Mouse (Mus musculus): Measurements from ENCODE around the gene Plekha7. TPM values are rescaled to one million over a fixed set of nuclear protein-coding genes. Genes with fewer than 3 reads are reported as not detected.
A peak's percentile ranks its signal among the peaks of the same experiment; 100 is the strongest.

Gene Plekha7
- polyA plus RNA-seq, 1 experiment from 2014 or later: 7.3 TPM

DNA sequence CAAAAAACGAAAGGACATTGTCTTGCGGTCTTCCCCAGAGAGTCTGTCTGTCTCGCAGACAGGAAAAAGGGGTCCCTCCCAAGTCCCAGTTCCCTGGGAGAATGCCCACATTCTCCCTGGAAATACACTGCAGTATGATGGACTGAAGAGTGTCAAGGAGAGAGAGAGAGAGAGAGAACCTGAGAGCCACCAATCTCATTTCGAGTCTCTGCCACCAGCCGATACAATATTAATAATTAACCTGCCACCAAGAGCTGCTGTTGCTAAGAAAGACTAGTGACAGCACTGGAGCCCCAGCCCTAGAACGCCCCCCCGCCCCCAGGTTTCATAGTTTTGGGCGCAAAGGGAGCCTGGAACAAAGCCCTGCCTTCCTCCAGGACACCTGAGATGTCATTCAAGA, 71.6 kb downstream of the Plekha7 start:
- H3K27me3 ChIP-seq (ENCODE audit: control insufficient read depth, insufficient read depth, low read length): no peaks in the 10 kb centered on the region
- no peaks in the 10 kb centered on the region for H3K36me3 ChIP-seq (replicated peaks; ENCODE audit: control insufficient read depth, insufficient read depth)
- peak overlapping the region; percentile 52 for H3K4me3 ChIP-seq (replicated peaks; ENCODE audit: low read length)
- H3K4me2 ChIP-seq (replicated peaks): peak overlapping the region; percentile 97
- peak overlapping the region; percentile 60 for H3K9ac ChIP-seq
- WGBS: 41% methylated on average over 8 of the region's 8 CpGs
- H3K9me3 ChIP-seq (ENCODE audit: control insufficient read depth, low read length): no peaks in the 10 kb centered on the region
- peaks cover 26% of the 10 kb centered on the region for H3K4me1 ChIP-seq (replicated peaks; ENCODE audit: control insufficient read depth, insufficient read depth, low read length)
- DNase-seq (ENCODE audit: low spot score): no peak
- H3K27ac ChIP-seq: no peak overlapping the region
- ATAC-seq (ENCODE audit: low FRiP score): no peak

DNA sequence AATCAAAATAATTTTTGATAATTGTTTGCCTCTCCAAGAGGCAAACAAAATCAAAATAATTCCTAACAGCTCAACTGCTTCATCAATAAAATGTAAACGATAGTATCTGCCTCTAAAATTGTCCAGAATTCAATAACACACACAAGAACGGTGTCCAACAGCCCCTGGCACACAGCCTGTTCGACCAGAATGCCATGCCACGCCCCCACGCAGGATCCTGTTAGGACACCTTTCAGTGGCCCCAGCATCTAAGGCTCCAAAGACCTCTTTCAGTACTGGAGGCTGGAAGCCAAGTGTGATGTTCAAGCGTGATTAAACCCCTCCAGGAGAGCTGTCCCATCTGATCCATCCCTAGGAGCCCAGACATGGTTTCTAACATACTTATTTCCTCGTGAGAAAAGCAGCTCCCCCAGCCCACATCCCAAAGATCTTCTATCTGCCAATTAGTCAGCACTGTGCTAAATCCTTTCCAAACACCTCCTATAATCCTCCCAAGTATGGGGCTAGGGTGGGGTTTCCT, 73.8 kb downstream of the Plekha7 start:
- Histone ChIP-seq H3K9me3 (ENCODE audit: control insufficient read depth, low read length) (no peaks in the 10 kb centered on the region), H3K27me3 (ENCODE audit: control insufficient read depth, insufficient read depth, low read length) (no peaks in the 10 kb centered on the region), H3K4me1 (replicated peaks; ENCODE audit: control insufficient read depth, insufficient read depth, low read length) (peaks cover 26% of the 10 kb centered on the region), H3K4me3 (replicated peaks; ENCODE audit: low read length) (no peak overlapping the region), H3K4me2 (replicated peaks) (no peak overlapping the region), H3K27ac (no peak overlapping the region), H3K9ac (no peak overlapping the region), H3K36me3 (replicated peaks; ENCODE audit: control insufficient read depth, insufficient read depth) (no peaks in the 10 kb centered on the region)
- DNase-seq (ENCODE audit: low spot score) (no peak), ATAC-seq (ENCODE audit: low FRiP score) (no peak)
- 60% methylated on average over 7 of the region's 7 CpGs for WGBS

DNA sequence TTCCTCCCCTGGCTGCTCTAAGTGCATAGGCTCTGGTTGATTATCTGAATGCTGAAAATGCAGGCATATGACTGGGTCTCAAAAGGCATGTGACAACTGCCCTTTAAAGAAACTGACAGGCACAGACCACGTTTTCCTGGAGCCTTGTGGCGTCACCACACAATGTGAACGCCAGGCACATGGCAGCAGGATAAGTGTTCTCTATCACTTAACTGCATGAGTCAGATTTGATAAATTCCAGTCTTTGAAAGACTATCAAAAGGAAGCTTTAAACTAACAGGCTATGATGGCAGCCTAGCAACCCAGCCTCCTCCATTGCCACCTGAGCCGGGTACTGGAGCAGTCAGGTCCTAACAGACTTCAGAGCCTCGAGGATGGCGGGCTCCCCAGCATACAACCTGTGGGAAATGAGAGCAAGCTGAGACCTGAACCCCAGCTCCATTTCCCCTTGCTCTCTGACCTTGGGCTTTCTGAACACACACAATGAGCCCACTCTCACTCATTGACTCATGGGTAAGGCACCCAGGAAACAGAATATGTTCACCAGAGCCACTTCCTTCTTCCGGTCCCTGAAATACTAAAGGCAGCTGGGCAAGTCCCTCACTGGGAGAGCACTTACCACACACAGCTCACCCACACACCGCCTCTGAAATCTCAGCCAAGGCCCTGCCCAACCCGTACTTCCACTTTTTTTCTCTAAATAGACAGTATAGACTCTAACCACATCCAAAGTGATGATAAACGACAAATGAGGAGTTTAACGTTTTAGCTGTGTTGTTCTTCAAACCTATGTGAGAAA, 77.2 kb downstream of the Plekha7 start:
- H3K4me1 ChIP-seq (replicated peaks; ENCODE audit: control insufficient read depth, insufficient read depth, low read length): peaks cover 6% of the 10 kb centered on the region; the same call in 1 of the 2 replicates
- no peak overlapping the region for H3K9ac ChIP-seq
- no peak overlapping the region for H3K4me3 ChIP-seq (replicated peaks; ENCODE audit: low read length)
- H3K36me3 ChIP-seq (replicated peaks; ENCODE audit: control insufficient read depth, insufficient read depth): no peaks in the 10 kb centered on the region
- H3K27me3 ChIP-seq (ENCODE audit: control insufficient read depth, insufficient read depth, low read length): no peaks in the 10 kb centered on the region
- H3K27ac ChIP-seq: no peak overlapping the region
- no peaks in the 10 kb centered on the region for H3K9me3 ChIP-seq (ENCODE audit: control insufficient read depth, low read length)
- no peak for ATAC-seq (ENCODE audit: low FRiP score)
- no peak overlapping the region for H3K4me2 ChIP-seq (replicated peaks)
- DNase-seq (ENCODE audit: low spot score): no peak
- WGBS: 77% methylated on average over 11 of the region's 11 CpGs

DNA sequence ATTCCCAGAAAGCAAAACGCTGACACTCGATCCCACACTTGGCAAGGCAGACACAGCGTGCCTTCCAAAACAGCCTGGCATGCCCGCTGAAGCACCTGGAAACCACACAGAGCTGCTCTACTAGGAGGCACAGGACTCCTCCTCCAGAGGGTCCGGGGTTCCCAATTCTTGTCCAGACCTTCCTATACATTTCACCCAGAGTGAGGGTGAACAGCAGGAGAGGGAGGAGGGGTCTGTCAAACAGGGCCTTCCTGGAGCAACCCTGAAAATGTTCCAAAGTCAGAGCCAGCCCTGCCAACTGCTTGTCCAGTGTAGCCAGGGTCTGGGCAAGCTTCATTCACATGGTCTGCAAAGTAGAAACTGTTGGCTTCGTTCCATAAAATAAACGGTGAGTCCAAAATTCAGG, 81.3 kb downstream of the Plekha7 start:
- no peak overlapping the region for H3K9ac ChIP-seq
- 0 out of 2 replicates have a peak, but pooled peaks have one; percentile 19 for ATAC-seq (ENCODE audit: low FRiP score)
- 68% methylated on average over 7 of the region's 7 CpGs for WGBS
- no peak overlapping the region for H3K4me3 ChIP-seq (replicated peaks; ENCODE audit: low read length)
- no peak overlapping the region for H3K27ac ChIP-seq
- peaks cover 10% of the 10 kb centered on the region for H3K4me1 ChIP-seq (replicated peaks; ENCODE audit: control insufficient read depth, insufficient read depth, low read length)
- no peak for DNase-seq (ENCODE audit: low spot score)
- no peak overlapping the region for H3K4me2 ChIP-seq (replicated peaks)
- H3K9me3 ChIP-seq (ENCODE audit: control insufficient read depth, low read length): no peaks in the 10 kb centered on the region
- no peaks in the 10 kb centered on the region for H3K36me3 ChIP-seq (replicated peaks; ENCODE audit: control insufficient read depth, insufficient read depth)
- no peaks in the 10 kb centered on the region for H3K27me3 ChIP-seq (ENCODE audit: control insufficient read depth, insufficient read depth, low read length)

DNA sequence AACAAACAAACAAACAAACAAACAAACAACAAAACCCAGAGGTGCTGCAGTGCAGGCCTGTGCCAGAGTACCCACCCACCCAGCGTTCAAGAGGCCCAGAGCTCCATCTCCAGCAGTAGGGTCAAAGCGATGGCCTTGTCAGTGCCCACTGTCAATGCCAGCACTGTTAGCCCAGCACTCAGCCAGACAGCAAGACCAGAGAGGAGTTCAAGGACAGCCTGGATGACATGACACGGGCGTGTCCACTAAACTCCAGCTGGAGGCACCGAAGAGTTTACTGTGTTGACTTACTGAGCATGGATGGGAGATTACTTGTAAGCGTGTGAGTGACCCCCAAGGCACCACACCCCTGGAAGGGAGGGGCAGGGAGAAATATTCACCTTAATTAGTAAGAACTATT, 81.9 kb downstream of the Plekha7 start:
- DNase-seq (ENCODE audit: low spot score): no peak
- Histone ChIP-seq H3K4me2 (replicated peaks) (no peak overlapping the region), H3K4me3 (replicated peaks; ENCODE audit: low read length) (no peak overlapping the region), H3K9me3 (ENCODE audit: control insufficient read depth, low read length) (no peaks in the 10 kb centered on the region), H3K27ac (no peak overlapping the region), H3K36me3 (replicated peaks; ENCODE audit: control insufficient read depth, insufficient read depth) (no peaks in the 10 kb centered on the region), H3K9ac (no peak overlapping the region), H3K4me1 (replicated peaks; ENCODE audit: control insufficient read depth, insufficient read depth, low read length) (peaks cover 15% of the 10 kb centered on the region), H3K27me3 (ENCODE audit: control insufficient read depth, insufficient read depth, low read length) (no peaks in the 10 kb centered on the region)
- no peak for ATAC-seq (ENCODE audit: low FRiP score)
- WGBS: 87% methylated on average over 6 of the region's 6 CpGs

DNA sequence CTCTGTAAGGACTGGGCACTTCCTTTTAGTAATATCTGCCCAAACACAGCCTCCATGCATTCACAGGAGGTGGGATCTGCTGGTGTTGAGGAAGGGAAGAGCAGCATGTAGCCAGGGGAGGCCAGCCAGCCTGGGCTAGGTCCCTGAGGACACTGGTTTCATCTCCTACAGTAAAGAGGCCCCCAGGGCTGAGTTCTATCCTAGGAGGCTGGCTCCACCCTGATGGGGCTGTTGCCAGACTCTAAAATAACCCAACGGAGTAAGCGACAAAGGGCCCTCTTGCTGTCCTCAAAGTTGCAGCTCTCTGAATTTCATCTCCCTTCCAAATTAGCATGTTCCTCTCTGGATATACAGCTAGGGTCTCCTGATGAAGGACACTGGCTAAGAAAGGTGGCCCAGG, 83.6 kb downstream of the Plekha7 start:
- H3K4me1 ChIP-seq (replicated peaks; ENCODE audit: control insufficient read depth, insufficient read depth, low read length): peaks cover 19% of the 10 kb centered on the region
- H3K9me3 ChIP-seq (ENCODE audit: control insufficient read depth, low read length): no peaks in the 10 kb centered on the region
- no peaks in the 10 kb centered on the region for H3K27me3 ChIP-seq (ENCODE audit: control insufficient read depth, insufficient read depth, low read length)
- DNase-seq (ENCODE audit: low spot score) (no peak), ATAC-seq (ENCODE audit: low FRiP score) (no peak)
- WGBS: 74% methylated on average over 2 of the region's 2 CpGs
- no peak overlapping the region for H3K4me3 ChIP-seq (replicated peaks; ENCODE audit: low read length)
- H3K27ac ChIP-seq: no peak overlapping the region
- H3K36me3 ChIP-seq (replicated peaks; ENCODE audit: control insufficient read depth, insufficient read depth): no peaks in the 10 kb centered on the region
- no peak overlapping the region for H3K9ac ChIP-seq
- H3K4me2 ChIP-seq (replicated peaks): no peak overlapping the region

DNA sequence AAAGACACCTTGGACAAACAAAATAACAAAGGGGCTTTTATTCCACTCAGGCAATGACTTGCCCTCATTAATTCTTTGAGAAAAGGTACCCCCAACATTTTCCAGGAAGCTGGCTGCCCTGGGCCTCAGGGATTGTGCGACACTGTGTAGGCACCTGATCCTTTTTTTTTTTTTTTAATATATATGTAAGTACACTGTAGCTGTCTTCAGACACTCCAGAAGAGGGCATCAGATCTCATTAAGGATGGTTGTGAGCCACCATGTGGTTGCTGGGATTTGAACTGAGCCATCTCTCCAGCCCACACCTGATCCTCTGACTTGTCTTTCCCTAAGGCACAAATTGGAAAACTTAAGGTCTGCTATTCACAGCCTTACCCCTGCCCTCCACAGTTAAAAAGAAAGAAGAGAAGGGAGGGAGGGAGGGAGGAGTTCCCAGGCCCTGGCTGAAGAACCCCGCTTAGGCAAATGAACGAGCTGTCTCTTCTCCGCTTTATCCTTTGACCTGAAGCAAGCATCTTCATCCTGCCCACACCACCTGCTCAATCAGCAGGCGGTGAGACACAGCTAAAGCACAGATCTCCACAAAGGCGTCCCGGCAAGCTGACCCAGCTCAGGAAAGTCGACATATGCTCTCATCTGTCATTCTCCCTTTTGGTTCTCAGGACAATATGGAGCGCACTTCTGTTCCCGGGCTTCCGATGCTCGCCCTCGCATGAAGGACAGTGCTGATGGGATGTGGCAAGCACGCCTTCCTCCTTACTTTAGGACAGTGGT, 85.0 kb downstream of the Plekha7 start:
- Histone ChIP-seq H3K9ac (no peak overlapping the region), H3K9me3 (ENCODE audit: control insufficient read depth, low read length) (no peaks in the 10 kb centered on the region), H3K36me3 (replicated peaks; ENCODE audit: control insufficient read depth, insufficient read depth) (no peaks in the 10 kb centered on the region), H3K27ac (no peak overlapping the region), H3K4me1 (replicated peaks; ENCODE audit: control insufficient read depth, insufficient read depth, low read length) (peaks cover 19% of the 10 kb centered on the region), H3K27me3 (ENCODE audit: control insufficient read depth, insufficient read depth, low read length) (no peaks in the 10 kb centered on the region), H3K4me2 (replicated peaks) (no peak overlapping the region), H3K4me3 (replicated peaks; ENCODE audit: low read length) (no peak overlapping the region)
- no peak for DNase-seq (ENCODE audit: low spot score)
- no peak for ATAC-seq (ENCODE audit: low FRiP score)
- WGBS: 23% methylated on average over 14 of the region's 14 CpGs

DNA sequence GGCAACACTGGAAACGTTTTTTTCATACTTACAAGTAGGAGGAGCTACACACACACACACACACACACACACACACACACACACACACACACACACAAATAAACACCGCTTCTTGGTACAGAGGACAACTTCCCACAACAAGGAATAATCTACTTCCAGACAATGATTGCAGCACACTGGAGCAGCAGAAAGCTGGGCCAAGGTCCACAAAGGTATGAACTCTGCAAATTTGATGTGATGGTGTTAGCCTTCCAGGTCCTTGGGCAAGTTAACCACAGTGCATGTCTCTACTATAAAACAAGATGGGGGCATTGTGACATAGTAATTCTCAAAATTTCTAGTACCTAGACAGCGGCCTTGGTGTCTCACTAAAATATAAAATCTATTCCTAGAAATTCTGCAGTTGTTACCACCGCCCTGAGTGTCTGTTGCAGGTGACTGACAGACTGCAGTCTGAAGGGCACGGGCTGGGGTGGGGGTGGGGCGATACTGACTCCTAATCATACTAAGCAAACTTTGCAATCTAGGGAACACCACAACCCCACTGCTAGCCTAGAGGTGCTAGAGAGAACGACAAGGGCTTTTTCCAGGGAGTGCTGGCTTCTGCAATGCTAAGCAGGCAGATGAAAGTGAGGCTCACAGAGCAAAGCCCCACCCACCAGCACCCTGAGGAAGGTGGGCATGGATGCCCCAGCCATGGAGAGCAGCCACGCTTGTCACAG, 85.7 kb downstream of the Plekha7 start:
- ATAC-seq (ENCODE audit: low FRiP score): no peak
- no peak overlapping the region for H3K4me2 ChIP-seq (replicated peaks)
- no peaks in the 10 kb centered on the region for H3K27me3 ChIP-seq (ENCODE audit: control insufficient read depth, insufficient read depth, low read length)
- no peaks in the 10 kb centered on the region for H3K36me3 ChIP-seq (replicated peaks; ENCODE audit: control insufficient read depth, insufficient read depth)
- no peak overlapping the region for H3K4me3 ChIP-seq (replicated peaks; ENCODE audit: low read length)
- no peak for DNase-seq (ENCODE audit: low spot score)
- peaks cover 19% of the 10 kb centered on the region for H3K4me1 ChIP-seq (replicated peaks; ENCODE audit: control insufficient read depth, insufficient read depth, low read length)
- WGBS: 52% methylated on average over 8 of the region's 8 CpGs
- no peak overlapping the region for H3K27ac ChIP-seq
- H3K9me3 ChIP-seq (ENCODE audit: control insufficient read depth, low read length): no peaks in the 10 kb centered on the region
- no peak overlapping the region for H3K9ac ChIP-seq

DNA sequence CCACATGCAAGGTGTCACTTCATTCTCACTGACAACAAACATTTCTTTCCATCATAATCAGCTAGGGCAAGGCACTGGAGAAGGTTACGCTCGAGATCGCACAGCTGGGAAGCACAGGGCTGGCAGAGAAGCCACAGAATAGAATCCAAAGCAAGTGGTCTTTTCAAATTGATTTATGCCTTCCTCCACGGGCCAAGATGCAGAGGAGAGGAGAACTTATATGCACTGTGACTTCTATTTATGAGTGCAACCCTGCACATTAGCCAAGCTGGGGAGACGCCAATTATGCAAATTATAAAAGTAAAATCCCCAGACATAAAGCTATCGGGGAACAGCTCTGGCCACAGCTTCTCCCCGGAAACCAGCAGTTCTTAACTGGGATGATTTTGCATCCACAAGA, 86.3 kb downstream of the Plekha7 start:
- Histone ChIP-seq H3K4me3 (replicated peaks; ENCODE audit: low read length) (no peak overlapping the region), H3K4me2 (replicated peaks) (no peak overlapping the region), H3K9me3 (ENCODE audit: control insufficient read depth, low read length) (no peaks in the 10 kb centered on the region), H3K9ac (no peak overlapping the region), H3K4me1 (replicated peaks; ENCODE audit: control insufficient read depth, insufficient read depth, low read length) (peaks cover 19% of the 10 kb centered on the region), H3K27me3 (ENCODE audit: control insufficient read depth, insufficient read depth, low read length) (no peaks in the 10 kb centered on the region), H3K27ac (0 out of 2 replicates have a peak overlapping the region, but pooled peaks have one; percentile 5), H3K36me3 (replicated peaks; ENCODE audit: control insufficient read depth, insufficient read depth) (no peaks in the 10 kb centered on the region)
- ATAC-seq (ENCODE audit: low FRiP score): 0 out of 2 replicates have a peak, but pooled peaks have one; percentile 28
- no peak for DNase-seq (ENCODE audit: low spot score)
- WGBS: 31% methylated on average over 7 of the region's 7 CpGs
